Mouse (Mus musculus): ENCODE data around the gene Tubgcp5.

DNA sequence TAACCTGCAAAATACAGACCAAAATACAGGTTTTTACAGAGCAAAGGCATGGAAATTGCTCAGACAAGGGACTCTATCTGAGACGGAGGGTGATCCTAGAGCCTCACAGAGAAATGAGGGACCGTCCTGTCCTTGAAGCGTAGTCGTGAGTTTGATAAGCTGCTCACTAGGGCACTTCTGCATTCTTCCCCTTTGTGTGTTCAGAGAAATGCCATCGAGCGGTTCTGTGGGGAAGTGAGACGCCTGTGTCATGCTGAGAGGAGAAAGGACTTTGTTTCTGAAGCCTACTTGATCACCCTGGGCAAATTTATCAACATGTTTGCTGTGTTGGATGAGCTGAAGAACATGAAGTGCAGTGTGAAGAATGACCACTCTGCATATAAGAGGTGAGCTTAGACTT lies 80.7 kb downstream of the Tubgcp5 start:
- TF ChIP-seq EP300 (IDR thresholded peaks at IDR 0.05; ENCODE audit: insufficient read depth, low read depth, low read length) (no peak), POLR2A (IDR thresholded peaks at IDR 0.05; ENCODE audit: insufficient read depth, low read length) (no peak)

Measured in ES-Bruce4 (cell line).